Mouse (Mus musculus) brain, embryonic 18.5 days (tissue): ENCODE data around the gene Cramp1l.
"Not testable (repeated sequence)": the region's sequence is repeated elsewhere in the genome, so short reads cannot be mapped to it uniquely, and the experiment has no call there.

Experiments
- DNase-seq: peaks from one replicate; pipeline ENCODE4 v3.0.0-alpha.2; 2012; ENCODE audit warnings: low read depth, low spot score

Gene Cramp1l

GRCm38 (mm10) chr17:24960135-24960851, 55.3 kb downstream of the Cramp1l start, which contains the start of gene Jpt2:
TSS of gene Jpt2 (minus strand) at chr17:24960689.
- DNase-seq = peak; percentile 95

DNA sequence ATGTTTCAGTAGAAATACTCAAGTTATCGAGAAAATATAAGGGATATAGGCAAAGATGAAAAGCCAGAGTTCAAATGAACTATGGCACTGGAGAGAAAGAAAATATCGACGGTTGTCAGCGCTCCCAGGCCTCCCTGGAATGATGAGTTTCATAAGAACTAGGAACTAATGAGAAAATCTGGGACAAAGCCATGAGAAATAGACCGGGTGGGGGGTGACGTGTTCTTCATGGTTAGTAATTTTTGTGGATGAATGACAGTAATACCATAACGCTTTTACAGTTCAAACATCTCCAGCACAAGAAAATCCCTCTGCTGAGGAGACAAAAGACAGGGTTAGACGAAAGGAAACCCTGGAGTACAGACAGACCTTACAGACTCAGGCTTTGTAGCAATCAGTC, 56.2 kb downstream of the Cramp1l start:
- no peak for DNase-seq

- no peak for DNase-seq
These were observed 62.3 kb downstream of the Cramp1l start for GRCm38 (mm10) chr17:24953291-24953690.

GRCm38 (mm10) chr17:24950671-24951070, 64.9 kb downstream of the Cramp1l start:
- no peak for DNase-seq

DNA sequence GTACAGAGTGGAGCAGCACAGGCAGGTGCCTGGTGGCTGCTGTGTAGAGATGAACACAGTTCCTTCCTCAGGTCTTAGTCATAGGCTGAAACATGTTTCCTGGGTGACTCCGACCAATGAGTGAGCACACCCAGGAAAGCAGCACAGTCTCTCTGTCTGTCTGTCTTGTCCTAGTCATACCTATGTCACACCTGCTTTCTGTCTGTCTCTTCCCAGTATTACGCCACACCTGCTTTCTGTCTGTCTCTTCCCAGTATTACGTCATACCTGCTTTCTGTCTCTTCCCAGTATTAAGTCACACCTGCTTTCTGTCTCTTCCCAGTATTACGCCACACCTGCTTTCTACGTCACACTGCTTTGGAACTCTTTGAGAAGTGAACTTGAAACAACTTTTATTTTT, 67.4 kb downstream of the Cramp1l start:
- no peak for DNase-seq

GRCm38 (mm10) chr17:24943589-24943988, 72.0 kb downstream of the Cramp1l start:
- DNase-seq = not testable (repeated sequence)

- DNase-seq = no peak
These were observed 72.6 kb downstream of the Cramp1l start for GRCm38 (mm10) chr17:24943036-24943435.

DNA sequence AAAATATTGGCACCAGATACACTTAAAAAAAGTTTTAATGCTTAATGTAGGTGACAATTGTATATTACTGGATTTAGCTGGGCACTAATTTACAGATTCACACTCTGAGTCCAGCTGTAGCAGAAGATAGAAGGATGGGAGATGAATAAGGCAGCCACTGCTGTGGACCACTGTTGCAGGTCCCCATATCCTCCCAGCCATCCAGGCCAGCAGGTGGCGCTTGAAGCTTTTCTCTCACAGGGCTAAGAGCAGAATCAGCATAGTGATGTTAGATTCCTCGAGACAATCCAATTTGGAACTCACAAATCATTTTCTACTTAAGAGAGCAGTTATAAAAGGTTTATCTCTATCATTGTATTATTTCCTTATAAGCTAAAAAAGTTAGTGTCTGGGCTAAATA, 73.1 kb downstream of the Cramp1l start:
- DNase-seq = not testable (repeated sequence)

DNA sequence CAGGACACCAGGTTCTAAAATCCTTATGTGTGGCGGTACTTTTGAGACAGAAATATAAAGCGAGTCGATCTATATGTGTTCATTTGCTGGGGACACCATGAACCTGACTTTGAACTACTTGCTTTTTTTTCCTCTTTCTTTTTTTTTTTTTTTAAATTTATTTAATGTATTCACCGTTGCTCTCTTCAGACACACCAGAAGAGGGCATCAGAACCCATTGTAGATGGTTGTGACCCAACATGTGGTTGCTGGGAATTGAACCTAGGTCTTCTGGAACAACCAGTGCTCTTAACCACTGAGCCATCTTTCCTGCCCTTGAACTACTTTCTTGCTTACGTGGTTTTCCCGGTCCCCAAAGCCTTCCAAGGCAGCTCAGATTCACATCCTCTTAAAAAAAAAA, 78.3 kb downstream of the Cramp1l start:
- DNase-seq = no peak

DNA sequence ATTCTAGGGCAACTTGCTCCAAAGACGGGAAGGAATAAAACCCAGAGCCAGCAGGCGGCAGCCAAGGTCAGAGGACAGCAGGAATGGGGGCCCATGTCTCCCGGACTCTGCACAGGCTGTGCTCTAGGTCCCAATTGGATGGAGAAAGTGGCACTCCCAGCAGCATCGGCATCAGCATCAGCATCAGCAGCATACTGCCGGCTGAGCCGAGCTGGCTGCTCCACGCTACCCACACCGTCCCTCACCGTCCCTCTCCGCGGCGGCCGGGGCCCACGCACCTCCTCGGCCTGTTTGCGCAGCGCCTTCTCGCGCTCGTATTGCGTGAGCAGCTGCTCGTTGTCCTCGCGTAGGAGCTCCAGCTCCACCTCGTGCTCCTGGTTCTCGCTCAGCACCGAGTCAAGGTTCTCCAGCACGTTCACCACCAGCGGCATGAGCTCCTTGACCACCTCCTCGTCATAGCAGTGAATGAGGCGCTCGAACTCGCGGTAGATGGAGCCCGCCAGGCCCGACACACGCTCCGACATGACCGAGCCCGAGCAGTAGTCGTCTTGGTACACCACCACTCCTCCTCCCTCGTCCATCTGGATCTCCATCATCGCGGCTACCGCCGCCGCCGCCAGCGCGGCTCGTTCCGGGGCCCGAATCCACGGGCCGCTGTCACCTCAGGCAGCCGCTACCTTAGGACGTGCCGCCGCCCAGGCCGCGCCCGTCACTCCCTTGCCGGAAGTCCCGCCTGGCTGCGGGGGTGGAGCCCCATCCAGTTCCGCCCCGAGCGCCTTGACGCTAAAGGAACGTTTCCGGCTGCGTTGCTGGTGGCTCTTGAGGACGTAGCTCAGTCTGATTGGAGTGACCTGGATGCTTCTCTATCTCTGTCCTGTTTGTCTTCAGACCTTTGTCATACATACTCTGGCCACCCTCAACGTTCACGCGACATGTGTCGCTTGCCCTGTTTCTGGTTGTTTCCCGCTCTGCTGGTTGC, 79.0 kb downstream of the Cramp1l start, which contains the start of gene Mapk8ip3:
Gene Mapk8ip3, minus strand, starts transcription at position 719 of the 979 bp plus-strand sequence.
- DNase-seq = peak; percentile 84

- no peak for DNase-seq
These were observed 79.9 kb downstream of the Cramp1l start for GRCm38 (mm10) chr17:24935666-24936065.

GRCm38 (mm10) chr17:24934926-24935325, 80.7 kb downstream of the Cramp1l start:
- DNase-seq = no peak

GRCm38 (mm10) chr17:24933163-24933562, 82.4 kb downstream of the Cramp1l start:
- DNase-seq = no peak

DNA sequence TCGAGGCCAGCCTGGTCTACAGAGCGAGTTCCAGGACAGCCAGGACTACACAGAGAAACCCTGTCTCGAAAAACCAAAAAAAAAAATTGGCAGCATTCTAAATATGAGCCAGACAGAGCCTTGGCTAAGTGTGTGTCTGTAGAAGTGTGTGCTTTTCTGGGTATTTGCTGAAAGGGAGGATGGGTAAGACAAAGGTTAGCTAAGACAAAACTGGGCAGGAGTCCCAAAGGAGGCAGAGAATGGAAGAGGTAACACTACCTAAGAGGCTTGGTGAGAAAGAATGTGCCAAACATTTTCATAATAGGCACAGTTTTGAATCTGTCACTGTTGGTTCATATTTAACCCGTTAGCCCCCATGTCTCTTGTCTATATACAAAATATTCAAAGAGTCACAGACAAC, 83.2 kb downstream of the Cramp1l start:
- DNase-seq = no peak

GRCm38 (mm10) chr17:24929506-24929905, 86.1 kb downstream of the Cramp1l start:
- no peak for DNase-seq

GRCm38 (mm10) chr17:24923246-24923645, 92.3 kb downstream of the Cramp1l start:
- DNase-seq = no peak

DNA sequence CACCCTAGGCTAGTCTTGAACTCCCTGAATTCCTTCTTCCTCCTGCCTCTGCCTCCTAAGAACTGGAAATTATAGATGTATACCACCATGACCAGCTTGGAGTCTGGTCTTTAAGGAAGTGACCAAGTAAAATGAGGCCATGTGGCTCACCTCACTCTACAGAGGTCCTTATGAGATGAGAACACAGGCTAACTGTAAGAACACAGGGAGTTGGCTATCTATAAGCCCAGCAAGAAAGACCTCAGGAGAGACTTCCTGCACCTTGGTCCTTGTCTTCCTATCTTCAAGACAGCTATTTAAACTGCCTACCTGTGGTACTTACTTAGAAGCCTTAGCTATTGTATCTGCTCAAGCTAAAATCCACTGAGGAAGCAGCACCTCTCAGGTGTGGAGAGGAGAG, 101.6 kb downstream of the Cramp1l start:
- DNase-seq = no peak
